Mouse (Mus musculus): ENCODE data around the gene Nr5a1. TPM values are rescaled to one million over a fixed set of nuclear protein-coding genes. Genes with fewer than 3 reads are reported as not detected.
A peak's percentile ranks its signal among the peaks of the same experiment; 100 is the strongest.

The Nr5a1 gene
- total RNA-seq (2021): not detected
- long read RNA-seq: 0 reads

DNA sequence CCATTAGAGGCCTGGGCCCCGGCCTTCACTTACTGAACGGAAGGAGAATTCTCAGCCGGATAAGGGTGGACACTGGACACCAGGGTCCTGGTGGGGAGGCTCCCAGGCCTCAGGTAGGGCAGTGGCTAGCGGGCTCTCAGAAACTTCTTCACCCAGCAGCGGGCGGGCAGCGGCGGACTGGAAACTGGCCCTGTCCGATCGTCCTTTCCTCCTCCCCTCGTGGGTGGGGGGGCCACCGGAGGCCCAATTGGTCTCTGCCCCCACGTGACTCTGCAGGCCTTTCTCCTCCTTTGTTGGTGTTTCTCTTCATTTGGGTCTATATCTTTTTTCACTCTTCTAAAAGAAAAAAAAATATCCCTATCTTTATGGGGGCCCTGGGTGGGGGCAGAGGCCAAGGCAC lies at the start of gene Nr5a1:
Nr5a1 (minus strand) TSS at position 219 of the 400 bp plus-strand sequence.
- no peak for DNase-seq (ENCODE audit: low spot score in 2 of 2)

DNA sequence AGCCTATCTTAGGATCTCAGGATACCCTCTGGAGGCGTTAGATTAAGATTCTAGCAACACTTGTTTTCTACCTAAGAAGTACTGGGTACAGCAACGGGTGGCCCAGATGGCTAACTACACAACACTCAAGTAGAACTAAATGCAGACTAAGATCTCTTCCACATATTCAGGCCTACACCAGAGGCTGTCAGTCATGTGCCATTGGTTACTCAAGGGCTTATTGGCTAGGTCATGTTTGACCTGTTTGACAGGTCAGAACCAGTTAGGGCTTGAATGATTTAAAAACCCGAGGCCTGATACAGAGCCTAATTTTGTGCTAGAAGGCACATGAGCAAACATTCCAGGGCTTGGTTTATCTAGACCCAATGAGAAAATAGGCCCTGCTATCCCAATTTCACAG lies 25.5 kb upstream of the Nr5a1 start:
- DNase-seq (ENCODE audit: low spot score in 2 of 2): no peak

DNA sequence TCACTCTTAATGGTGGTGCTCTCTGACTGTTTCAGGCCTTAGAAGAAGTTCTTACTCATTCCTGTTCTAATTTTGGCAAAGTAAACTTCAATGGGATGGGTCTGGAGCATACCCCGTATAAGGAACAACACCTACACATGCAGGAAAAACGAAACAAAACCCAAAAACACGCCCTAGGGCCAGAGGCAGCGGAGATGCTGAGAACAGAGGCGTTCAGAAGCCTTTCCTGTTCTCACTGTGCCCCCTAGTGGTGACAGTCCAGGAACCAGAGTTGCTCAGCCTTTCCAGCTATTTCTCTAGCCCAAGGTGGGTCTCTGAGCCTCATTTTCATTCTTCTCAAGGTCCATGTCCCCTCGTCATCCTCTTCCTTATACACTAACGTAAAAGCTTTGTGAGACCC lies 25.1 kb upstream of the Nr5a1 start:
- DNase-seq (ENCODE audit: low spot score in 2 of 2): peak; percentile 64 to 88

- no peak for DNase-seq (ENCODE audit: low spot score in 2 of 2)
Observed at GRCm38 (mm10) chr2:38738601-38739301, 24.4 kb upstream of the Nr5a1 start.

GRCm38 (mm10) chr2:38735740-38736139 lies 21.4 kb upstream of the Nr5a1 start:
- no peak for DNase-seq (ENCODE audit: low spot score in 2 of 2)

- DNase-seq (ENCODE audit: low spot score in 2 of 2): no peak
Observed at GRCm38 (mm10) chr2:38734721-38735120, 20.4 kb upstream of the Nr5a1 start.

GRCm38 (mm10) chr2:38730331-38730827 lies 16.0 kb upstream of the Nr5a1 start:
- no peak for DNase-seq (ENCODE audit: low spot score in 2 of 2)

- DNase-seq (ENCODE audit: low spot score in 2 of 2): no peak
Observed at GRCm38 (mm10) chr2:38725427-38725826, 11.1 kb upstream of the Nr5a1 start.

- no peak for DNase-seq (ENCODE audit: low spot score in 2 of 2)
Observed at GRCm38 (mm10) chr2:38723378-38723777, 9.0 kb upstream of the Nr5a1 start.

GRCm38 (mm10) chr2:38722076-38722475 lies 7.7 kb upstream of the Nr5a1 start:
- DNase-seq (ENCODE audit: low spot score in 2 of 2): no peak

DNA sequence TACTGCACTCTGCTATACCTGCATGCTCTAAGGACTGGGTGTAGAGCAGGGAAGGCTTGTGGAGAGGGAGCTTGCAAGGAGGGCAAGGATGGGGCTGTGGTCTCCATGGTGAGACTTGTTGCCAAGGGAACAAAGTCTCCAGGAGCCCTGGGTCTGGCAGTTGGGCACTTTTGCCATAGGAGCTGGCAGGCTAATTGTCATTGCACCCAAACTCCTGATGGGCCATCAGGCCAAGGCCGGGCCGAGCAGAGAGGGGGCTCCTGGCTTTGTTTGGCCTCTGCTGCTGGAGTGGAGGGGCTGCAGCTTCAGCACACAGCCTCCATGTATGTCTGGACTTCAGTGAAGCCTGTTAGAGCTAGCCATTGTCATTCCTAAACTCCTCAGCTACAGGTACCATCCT lies 6.3 kb upstream of the Nr5a1 start:
- DNase-seq (ENCODE audit: low spot score in 2 of 2): no peak

DNA sequence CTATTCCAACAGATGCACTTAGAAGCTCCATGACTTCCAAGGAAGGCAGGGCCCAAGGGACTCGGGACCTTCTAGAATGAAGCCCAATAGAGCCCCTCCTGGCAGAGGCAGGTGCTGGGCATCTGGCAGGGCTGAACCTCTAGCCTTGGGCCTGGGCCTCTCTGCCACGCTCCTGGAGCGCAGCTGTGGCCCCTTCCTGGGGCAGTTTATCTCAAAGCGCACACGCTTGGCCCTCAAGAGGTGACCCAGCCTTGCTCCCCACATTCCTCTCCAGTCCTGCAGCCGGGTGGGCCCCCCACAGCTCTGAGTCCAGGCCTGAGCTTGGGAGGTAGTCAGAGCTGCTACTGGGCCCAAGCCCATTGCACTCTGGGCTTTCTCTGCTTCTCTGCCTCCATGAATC lies 5.0 kb upstream of the Nr5a1 start:
- DNase-seq (ENCODE audit: low spot score in 2 of 2): no peak

DNA sequence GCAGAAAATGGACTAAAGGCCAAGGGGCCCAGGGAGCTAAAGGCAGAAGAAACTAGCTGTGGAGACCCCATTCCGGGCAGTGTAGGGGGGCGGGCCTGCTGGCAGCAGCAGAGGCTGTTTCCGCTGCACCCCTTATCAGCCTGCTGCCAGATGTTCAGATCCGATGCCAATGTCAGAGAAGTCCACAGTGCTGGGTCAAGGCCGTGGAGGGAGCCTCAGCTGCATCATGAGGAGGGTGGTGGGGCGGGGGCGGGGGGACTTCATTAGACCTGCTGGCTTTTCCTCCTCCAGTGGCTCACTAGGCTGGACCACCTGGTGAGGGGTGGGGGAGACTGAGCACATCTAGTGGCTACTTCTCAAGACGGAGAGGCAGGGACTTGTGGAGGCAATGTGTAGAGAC lies 4.3 kb upstream of the Nr5a1 start:
- no peak for DNase-seq (ENCODE audit: low spot score in 2 of 2)

- no peak for DNase-seq (ENCODE audit: low spot score in 2 of 2)
Observed at GRCm38 (mm10) chr2:38717436-38717835, 3.1 kb upstream of the Nr5a1 start.

GRCm38 (mm10) chr2:38713596-38713995 lies 746 bp downstream of the Nr5a1 start:
- no peak for DNase-seq (ENCODE audit: low spot score in 2 of 2)

- no peak for DNase-seq (ENCODE audit: low spot score in 2 of 2)
Observed at GRCm38 (mm10) chr2:38712769-38713125, 1.6 kb downstream of the Nr5a1 start.

GRCm38 (mm10) chr2:38712076-38712768 lies 2.1 kb downstream of the Nr5a1 start:
- DNase-seq (ENCODE audit: low spot score in 2 of 2): no peak

DNA sequence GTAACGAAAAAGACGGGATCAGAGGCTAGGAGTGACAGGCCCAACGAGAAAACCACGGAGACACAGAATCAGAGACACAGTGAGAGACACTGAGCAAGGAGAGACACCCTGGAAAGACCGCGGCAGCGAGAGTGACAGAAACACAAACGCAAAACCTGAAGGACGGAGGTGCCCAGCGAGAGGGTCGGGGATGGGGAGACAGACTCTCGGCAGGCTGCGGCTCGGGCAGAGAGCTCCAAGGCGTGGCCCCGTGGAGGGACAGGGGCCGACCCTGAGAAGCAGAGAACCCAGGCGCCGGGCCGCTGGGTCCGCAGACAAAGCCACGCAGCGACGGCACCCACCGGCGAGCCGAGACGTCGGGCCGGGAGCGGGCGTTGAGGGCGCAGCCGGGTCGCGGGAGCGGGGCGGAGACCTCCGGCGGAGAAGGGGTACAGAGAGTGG lies 2.9 kb downstream of the Nr5a1 start:
- no peak for DNase-seq (ENCODE audit: low spot score in 2 of 2)

- no peak for DNase-seq (ENCODE audit: low spot score in 2 of 2)
Observed at GRCm38 (mm10) chr2:38710304-38711241, 3.8 kb downstream of the Nr5a1 start.

GRCm38 (mm10) chr2:38708907-38709688 lies 5.2 kb downstream of the Nr5a1 start:
- DNase-seq (ENCODE audit: low spot score in 2 of 2): no peak

DNA sequence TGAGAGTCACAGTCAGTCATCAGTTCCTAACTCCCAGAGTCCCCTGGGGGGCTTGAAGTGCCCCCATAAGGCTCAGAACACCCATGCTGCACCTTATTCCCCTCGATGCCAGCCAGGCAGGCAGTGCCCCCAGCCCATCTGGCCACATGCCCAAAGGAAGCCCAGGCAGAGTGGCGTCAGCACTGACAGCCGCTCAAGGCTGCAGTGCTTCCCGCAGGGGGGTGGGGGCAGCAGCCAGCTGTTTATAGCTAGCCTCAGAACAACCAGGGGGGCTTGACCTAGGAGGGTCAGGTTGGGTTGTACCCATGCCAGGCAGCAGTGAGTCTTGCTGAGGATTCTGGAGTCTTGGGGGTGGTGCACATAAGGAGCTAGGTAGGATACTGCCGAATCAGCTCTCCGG lies 7.7 kb downstream of the Nr5a1 start:
- DNase-seq (ENCODE audit: low spot score in 2 of 2): no peak

All from layer of hippocampus, adult 18-20 months (tissue).